Mouse (Mus musculus) ovary, adult 18-20 months (tissue): ENCODE results near the gene C1s2.
"Not testable (repeated sequence)": the region's sequence is repeated elsewhere in the genome, so short reads cannot be mapped to it uniquely, and the experiment has no call there.

Experiments used
- DNase-seq: peaks from one replicate; pipeline ENCODE4 v3.0.0; 2022; ENCODE audit warnings: low spot score, mixed read lengths

The C1s2 gene

DNA sequence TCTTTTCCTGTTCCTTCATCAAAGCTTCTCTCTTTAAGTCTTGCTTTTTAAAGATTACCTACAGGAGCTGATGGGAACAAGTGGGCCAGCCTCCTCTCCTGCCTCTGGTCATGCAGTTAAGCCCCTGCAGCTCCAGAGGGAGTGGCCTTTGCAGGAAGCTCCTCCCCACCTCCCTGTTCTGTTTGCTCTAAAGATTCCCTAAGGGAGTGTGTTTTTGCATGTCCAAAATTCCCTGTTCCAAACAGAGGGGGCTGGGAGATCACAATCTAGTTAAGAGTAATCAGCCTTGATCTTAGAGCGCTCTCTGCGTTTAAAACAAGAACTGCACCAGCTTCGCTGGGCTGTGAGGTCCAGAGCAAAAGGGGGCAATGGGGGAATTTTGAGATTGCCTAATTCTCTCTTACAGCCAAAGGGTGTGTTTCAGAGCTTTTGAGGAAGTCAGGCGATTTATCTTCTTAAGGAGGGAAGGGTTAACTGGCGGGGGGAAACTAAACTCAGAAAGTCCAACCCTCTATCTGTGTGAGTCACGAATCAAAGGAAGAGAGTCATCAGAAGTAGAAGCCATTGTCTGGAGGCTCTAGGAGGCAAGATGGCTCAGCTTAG, 1.1 kb upstream of the C1s2 start:
- not testable (repeated sequence) for DNase-seq

DNA sequence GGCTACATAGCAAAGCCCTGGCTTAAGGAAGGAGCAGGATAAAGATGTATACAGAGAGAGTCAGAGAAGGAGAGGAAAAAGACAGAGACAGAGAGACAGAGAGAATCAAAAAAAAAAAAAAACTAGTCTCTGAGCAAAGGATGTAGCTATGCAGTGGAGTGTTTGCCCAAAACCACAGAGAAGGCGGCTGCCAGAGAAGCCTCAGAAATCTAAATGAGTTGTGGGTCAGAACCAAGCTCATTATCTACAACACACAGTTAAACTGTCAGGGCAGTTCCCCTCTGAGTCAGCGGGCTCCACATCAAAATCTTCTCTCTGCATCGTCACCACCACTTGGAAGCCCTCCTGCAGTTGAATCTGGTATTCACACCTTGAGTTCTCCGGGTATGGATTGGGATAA, 5.1 kb downstream of the C1s2 start:
- DNase-seq, result no peak

DNA sequence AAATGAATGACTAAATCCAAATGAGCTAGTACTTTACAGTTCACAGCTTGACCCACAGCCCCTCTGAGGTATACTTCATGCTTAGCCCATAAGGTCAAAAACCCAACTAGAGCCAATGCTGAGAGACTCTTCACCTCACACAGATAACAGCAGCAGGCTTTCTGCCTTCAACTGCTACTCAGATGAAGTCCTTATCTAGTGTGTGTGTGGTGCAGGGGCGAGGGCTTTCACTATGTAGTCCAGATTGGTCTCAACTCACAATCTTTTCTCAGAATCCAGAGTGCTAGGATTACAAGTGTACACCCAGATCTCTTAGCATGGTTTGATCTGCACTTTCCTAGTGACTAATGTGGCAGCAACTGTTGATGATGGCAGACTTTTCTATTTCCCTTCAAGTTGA, 9.7 kb downstream of the C1s2 start:
- DNase-seq, result not testable (repeated sequence)

DNA sequence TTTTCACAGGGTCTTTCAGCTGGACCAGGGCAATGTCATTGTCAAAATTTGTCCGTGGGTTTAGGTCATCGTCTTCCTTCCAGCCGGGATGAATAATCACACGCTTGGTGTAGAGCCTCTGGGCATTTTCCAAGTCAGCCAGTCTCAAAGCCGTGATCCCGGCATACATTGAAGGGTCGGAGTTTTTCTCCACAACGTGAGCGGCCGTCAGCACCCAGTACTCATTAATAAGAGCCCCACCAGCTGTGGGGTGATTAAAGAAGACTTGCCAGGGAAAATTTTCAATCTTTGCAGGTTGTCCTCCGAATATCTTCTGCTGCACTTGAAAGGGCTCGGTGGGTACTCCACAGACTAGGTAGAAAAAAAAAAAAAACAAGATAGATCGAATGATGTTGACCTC, 10.3 kb downstream of the C1s2 start:
- DNase-seq, result no peak

DNA sequence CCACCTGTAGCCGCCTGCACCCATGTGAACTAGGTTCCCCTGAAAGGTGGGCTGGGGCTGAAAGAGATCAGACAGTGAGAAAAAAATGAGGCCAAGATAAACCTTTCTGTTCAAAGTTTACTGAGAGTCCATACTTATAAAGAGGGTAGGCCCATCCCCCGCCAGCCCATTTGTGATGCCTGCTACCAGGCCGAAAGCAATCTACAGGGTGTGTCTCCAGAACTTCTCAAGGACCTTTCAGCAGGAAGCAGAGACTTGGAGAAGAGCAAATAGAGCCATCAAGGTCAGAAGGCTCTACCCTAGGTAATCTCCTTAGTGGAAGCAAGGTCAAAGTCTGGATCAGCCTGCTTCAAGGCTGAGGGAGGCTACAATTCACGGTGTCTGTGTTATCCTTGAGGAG, 33.9 kb downstream of the C1s2 start:
- peak; percentile 16 for DNase-seq

DNA sequence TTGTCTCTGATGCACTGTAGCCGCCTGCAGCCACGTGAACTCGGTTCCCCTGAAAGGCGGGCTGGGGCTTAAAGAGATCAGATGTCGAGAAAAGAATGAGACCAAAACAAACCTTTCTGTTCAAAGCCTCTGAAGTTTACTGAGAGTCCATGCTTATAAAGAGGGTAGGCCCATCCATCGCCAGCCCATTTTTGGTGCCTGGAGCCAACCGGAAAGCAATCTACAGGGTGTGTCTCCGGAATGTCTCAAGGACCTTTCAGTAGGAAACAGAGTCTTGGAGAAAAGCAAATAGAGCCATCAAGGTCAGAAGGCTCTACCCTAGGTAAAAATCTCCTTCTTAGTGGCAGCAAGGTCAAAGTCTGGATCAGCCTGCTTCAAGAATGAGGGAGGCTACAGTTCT, 42.8 kb downstream of the C1s2 start:
- no peak for DNase-seq

DNA sequence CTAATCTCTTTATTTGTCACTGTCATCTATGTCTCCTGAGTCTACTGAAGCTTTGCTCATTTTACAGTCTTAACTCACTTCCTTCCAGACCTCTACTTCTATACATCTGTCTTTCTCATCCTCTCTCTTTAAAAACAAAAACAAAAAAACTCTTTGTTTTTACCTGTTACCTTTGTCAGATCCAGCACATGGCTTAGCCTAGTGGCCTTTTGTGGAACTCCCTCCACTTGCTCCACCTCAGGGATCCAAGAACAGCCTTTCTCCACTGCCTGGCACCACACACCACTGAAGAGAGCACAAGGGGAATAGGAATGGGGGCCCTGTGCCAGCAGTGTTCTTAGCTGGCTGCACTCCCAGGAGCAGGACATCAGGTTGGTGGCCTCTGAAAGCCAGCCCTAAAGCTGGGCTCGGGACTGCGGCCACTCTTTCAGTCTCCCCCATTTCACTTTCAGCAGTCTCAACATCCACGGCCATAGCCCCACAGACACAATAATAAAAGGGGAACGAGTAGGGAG, 43.6 kb downstream of the C1s2 start:
- no peak for DNase-seq

DNA sequence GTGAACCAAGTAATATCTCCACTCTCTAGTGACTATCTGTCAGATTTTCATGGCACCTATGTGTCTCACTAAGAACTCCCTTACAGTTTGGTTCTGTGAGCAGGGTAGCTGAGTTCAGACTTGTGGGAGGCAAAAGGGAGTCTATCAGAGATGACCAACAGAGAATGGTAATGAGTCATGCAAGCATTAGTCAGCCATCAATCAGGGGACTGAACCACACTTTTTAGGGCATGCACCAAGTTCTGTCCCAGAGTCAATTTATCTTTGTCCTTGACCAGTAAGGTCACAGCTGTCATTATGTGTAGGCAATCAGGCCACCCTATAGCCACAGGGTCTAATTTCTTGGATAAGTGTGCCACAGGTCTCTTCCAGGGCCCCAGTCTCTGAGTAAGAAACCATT, 47.1 kb downstream of the C1s2 start:
- DNase-seq, result no peak

DNA sequence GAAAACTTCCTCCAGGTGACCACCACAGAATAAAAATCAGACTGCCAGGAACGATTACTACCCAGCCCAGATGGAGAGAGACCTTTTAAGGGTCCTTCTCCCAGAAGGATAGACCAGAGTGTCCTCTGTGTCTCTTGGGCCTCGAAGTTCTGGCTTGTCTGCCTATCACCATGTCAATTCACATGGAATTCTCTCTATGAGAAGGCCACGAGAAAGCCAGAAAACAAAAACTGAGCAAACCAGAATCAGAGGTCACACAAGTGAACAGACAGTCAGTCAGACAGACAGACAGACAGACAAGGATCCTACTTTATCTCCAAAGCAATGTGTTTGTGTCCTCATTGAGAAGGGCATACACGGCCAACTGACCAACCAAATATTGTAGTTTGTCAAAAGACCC, 49.6 kb downstream of the C1s2 start:
- DNase-seq, result no peak

DNA sequence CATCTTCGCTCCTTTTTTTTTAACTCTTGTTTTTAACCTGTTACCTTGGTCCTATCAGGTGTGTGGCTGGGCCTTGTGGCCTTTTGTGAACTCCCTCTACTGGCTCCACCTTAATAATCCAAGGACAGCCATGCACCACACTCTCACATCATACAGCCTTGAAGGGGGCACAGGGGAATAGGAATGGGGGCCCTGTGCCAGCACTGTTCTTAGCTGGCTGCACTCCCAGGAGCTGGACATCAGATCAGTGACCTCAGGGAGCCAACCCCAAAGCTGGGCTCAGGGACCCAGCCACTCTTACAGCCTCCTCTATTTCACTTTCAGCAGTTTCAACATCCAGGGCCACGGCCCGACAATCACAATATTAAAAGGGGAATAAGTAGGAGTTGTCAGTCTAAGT, 50.1 kb downstream of the C1s2 start:
- peak; percentile 79 for DNase-seq

DNA sequence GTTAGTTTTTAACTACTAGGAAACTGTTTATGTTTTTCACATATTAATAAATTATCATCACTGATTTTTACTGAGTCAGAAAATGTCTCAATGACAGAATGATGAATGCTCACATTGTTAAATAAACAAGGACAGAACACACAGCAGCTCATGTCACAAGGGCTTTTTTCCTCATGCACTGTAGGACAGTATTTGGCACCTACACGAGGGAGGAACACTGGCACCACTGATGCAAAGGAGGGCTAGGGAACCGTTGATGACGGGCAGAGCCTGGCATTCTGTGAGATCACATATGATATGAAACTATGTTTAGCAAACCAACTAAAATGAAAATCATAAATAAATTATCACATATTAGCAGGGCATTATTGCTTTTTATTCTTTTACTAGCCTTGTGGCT, 51.0 kb downstream of the C1s2 start:
- no peak for DNase-seq

DNA sequence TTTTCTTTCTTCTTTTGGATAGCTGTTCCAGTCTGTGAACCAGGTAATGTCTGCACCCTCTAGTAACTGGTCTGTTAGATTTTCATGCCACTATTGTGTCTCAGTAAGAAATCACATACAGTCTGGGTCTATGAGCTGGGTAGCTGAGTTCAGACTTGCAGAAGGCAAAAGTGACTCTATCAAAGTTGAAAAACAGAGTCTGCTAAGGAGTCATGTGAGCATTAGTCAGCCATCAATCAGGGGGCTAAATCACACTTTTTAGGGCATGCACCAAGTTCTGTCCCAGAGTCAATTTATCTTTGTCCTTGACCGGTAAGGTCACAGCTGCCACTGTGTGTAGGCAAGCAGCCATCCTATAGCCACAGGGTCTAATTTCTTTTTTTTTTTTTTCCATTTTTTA, 53.7 kb downstream of the C1s2 start:
- DNase-seq, result no peak

DNA sequence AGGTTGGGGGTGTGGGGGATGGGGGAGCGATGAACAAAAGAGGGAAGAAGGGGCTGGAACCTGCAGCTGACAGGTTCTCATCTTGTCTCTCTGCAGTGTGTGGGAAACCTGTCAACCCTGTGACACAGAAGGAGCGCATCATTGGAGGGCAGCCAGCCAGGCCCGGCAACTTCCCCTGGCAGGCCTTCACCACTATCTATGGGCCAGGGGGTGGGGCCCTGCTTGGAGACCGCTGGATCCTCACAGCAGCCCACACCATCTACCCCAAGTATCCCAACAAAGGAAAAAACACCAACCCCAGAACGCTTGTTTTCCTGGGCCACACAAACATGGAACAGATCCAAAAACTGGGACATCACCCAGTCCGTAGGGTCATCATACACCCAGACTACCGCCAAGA, 55.7 kb downstream of the C1s2 start:
- DNase-seq, result peak; percentile 21

DNA sequence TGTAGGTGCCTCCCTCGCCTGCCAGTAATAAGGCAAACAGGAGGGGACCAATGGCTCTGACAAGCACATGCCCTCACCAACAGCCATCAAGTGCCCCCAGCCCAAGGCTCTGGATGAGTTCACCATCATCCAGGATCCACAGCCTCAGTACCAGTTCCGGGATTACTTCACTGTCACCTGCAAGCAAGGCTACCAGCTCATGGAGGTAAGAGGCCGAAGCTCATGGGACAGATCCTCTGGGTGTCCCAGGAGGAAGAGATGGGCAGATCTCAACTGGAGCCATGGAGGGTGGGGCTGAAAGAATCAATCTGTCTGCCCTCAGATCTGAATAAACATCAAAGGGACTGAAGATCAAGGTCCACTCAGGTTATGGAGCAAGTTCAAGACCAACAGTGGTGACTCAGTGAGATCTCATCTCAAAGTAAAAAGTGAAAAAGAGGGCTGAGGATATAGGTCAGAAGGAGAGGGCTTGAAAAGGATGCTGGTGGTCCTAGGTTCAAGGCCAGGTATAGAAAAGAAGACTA, 60.7 kb downstream of the C1s2 start:
- not testable (repeated sequence) for DNase-seq
